Mouse (Mus musculus): ENCODE results near the gene Dynlt1c. TPM values are rescaled to one million over a fixed set of nuclear protein-coding genes. Genes with fewer than 3 reads are reported as not detected.
A peak's percentile ranks its signal among the peaks of the same experiment; 100 is the strongest.
"Not testable (repeated sequence)": the region's sequence is repeated elsewhere in the genome, so short reads cannot be mapped to it uniquely, and the experiment has no call there.

Gene Dynlt1c
- total RNA-seq, 2 experiments from 2014 or later: 5.2 to 5.7 TPM

DNA sequence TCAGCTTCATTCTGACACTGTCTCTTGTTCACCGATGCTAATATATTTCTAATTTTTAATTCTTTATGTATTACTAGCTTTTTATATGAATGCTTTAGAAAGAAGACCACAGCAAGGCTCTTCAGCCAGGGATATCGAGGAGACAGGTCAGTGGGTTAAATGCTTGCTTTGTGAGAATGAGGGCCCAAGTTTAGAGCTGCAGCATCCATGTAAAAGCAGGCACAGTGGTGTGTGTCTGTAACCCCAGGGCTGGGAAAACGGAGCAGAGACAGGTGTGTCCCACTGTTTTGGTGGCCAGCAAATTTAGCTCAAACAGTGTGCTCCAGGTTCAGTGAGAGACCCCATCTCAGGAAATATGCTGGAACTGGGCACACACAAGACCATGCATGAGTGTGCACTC lies 46.0 kb downstream of the Dynlt1c start:
- intact Hi-C loops (cut with DNase I); DNase-seq: not testable (repeated sequence)

GRCm38 (mm10) chr17:6650904-6651565 lies 49.6 kb downstream of the Dynlt1c start:
- DNase-seq; intact Hi-C loops (cut with DNase I): not testable (repeated sequence)

DNA sequence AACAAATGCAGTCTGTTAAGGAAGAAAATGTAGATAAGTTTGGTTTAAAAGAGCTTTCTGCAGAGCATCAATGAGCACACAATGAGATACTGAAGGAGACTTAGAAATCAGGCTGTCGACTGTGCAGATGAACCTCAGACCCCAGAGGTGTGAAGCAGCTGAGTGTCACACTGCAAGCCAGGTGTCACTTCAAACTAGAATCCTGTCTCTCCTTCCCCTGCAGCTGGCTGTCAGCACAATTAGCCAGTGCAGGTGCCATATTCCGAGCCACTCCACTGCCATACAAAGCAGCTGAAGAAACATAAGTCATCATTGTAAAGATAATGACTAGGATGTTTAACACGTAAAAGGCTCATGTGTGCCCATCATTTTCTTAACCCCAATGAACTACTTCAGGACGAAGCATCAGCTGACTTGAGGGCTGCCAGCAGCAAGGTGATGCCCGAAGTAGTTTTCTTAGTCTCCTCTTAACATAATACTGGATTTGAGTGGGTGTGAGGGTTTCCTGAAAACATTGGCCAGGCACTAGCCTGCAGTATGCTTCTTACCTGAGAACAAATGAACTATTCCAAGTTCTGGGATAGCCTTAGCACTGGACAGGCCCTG lies 52.0 kb downstream of the Dynlt1c start:
- intact Hi-C loops (cut with DNase I); DNase-seq: not testable (repeated sequence)

- DNase-seq: peak; percentile 64 to 74
- intact Hi-C loops (cut with DNase I): not testable (repeated sequence)
These were observed 53.6 kb downstream of the Dynlt1c start for GRCm38 (mm10) chr17:6655087-6655511.

- intact Hi-C loops (cut with DNase I): not testable (repeated sequence)
- DNase-seq: peak; percentile 61 to 71
These were observed 54.3 kb downstream of the Dynlt1c start, which contains the start of gene Dynlt1f for GRCm38 (mm10) chr17:6655567-6656281. Gene Dynlt1f, minus strand, starts transcription at chr17:6655900.

DNA sequence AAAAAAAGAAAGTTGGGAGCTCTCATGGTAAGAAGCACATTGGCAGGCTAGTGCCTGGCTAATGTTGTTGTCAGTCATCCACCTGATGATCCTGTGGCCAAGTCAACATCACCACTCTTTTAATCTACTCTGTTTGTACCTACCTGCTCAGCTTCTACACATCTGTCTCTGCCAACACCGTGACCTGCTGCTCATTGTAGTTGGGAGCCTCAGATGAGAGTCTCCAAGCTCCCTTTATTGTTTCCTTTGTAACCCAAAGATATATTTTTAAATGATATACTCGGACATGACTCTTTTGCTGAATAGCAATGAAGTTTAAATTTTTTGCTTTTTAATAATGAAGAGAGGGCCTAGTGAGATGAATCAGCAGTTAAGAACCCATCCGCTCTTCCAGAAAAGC lies 55.0 kb downstream of the Dynlt1c start:
- intact Hi-C loops (cut with DNase I); DNase-seq: not testable (repeated sequence)

DNA sequence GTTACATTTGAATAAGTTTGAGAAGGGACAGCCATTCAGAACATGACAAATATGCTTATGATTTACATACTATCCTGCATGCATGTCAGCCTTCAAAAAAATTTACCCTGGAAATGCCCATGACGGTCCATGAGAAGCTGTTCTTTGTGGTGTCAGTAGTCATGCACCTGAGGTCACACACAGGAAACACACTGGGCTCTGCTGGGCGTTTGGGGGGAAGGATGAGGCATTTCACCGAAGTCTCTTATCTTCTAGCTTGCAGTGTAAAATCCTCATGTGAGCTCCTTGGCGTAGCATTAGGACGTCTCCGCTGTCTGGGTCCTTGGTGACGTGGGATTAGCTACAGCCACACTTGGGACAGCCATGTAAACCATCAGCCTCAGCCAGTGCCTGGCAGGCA lies 57.3 kb downstream of the Dynlt1c start, which contains the start of gene Sytl3:
TSS of gene Sytl3 (plus strand) at position 293 of the 400 bp plus-strand sequence.
- DNase-seq; intact Hi-C loops (cut with DNase I): not testable (repeated sequence)

Other genes starting within 250 kb of the Dynlt1c start
- 10 to 100 TPM; 71.8 to 79.0 TPM for gene Dynlt1b, start 171.6 kb upstream of the Dynlt1c start, total RNA-seq (2021)
- 10 to 100 TPM; 73.6 to 75.8 TPM for gene Dynlt1f, start 54.2 kb downstream of the Dynlt1c start, total RNA-seq (2021)
- 1 to 10 TPM in 1 of 2 experiments, under 1 TPM in 1; 0.24 to 2.9 TPM for gene Sytl3, start 57.4 kb downstream of the Dynlt1c start, total RNA-seq (2021)
- gene Ezr, start 181.1 kb downstream of the Dynlt1c start, total RNA-seq (2021): 10 to 100 TPM; 48.8 to 56.9 TPM